Mouse (Mus musculus) G1E (cell line): ENCODE data around the gene Ntsr1.

Experiments used
- CTCF ChIP-seq: IDR thresholded peaks from 2 replicates; pipeline ENCODE4 v1.5.1; 2012; ENCODE audit warnings: low read depth, low read length, inconsistent platforms, mixed read lengths
- GATA1 ChIP-seq: IDR thresholded peaks from 2 replicates; pipeline ENCODE4 v1.6.1; 2012; ENCODE audit warnings: borderline replicate concordance, low read length, inconsistent platforms, mixed read lengths
- POLR2AphosphoS5 ChIP-seq: IDR thresholded peaks from 2 replicates; pipeline ENCODE4 v1.6.1; 2012; ENCODE audit warnings: low read depth, low read length, inconsistent platforms; ENCODE audit not compliant: insufficient replicate concordance
- TAL1 ChIP-seq: conservative IDR thresholded peaks from 2 replicates; pipeline ENCODE4 v1.6.1; 2012; ENCODE audit warnings: low read depth, low read length, inconsistent platforms, mixed read lengths

- TF ChIP-seq CTCF, result no peak
- TF ChIP-seq POLR2AphosphoS5, result no peak
- no peak for TF ChIP-seq GATA1
- no peak for TF ChIP-seq TAL1
These were observed 89.5 kb downstream of the Ntsr1 start, which contains the start of gene Ogfr for GRCm38 (mm10) chr2:180589123-180589831.
